Mouse (Mus musculus) brain, embryonic 14.5 days (tissue): ENCODE measurements around the gene Gpc6.

ENCODE experiments used
- CTCF ChIP-seq: fragments of 200-500 bp; IDR thresholded peaks from 2 replicates; pipeline ENCODE4 v1.5.1; 2012; ENCODE audit warnings: inconsistent platforms, mild to moderate bottlenecking, moderate library complexity, borderline replicate concordance; ENCODE audit not compliant: insufficient read depth, insufficient read length; ENCODE audit errors: extremely low read depth
- POLR2A ChIP-seq: fragments of 200-500 bp; IDR thresholded peaks from 2 replicates; pipeline ENCODE4 v1.6.1; 2012; ENCODE audit warnings: mild to moderate bottlenecking, inconsistent platforms, borderline replicate concordance; ENCODE audit not compliant: poor library complexity, insufficient read depth, insufficient read length, severe bottlenecking; ENCODE audit errors: extremely low read depth

DNA sequence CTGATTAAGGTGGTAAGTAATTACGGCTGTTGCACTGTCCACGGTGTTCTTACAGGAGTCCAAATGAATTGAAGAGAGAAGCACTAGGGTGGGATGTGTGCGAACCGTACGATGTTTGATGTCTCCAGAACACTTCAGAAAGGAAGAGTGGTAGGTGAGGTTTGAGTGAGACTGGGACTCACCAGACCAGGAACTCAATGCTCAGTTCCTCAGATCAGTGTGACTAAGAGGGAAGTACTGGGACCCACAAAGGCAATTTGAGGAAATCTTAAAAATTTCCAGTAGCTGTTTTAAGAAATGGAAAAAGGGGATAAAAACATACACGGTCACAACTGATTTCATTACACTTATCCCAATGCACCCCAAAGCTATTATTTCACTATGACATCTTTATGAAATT, 764.7 kb downstream of the Gpc6 start:
- no peak for TF ChIP-seq CTCF
- TF ChIP-seq POLR2A: no peak
